Mouse (Mus musculus) hindbrain, embryonic 11.5 days (tissue): ENCODE results near the gene Ppp2r2c. TPM values are rescaled to one million over a fixed set of nuclear protein-coding genes. Genes with fewer than 3 reads are reported as not detected.

Experiments used
- ATAC-seq: fragments of 200-750 bp; cut with Nextera tagmentation; 2 replicates; pipeline ENCODE4 v1.8.0; 2017; ENCODE audit warnings: mild to moderate bottlenecking, moderate TSS enrichment, moderate library complexity; ENCODE audit not compliant: low FRiP score
- DNase-seq: peaks from one replicate; pipeline ENCODE4 v3.0.0-alpha.2; 2015; ENCODE audit warnings: low spot score
- H3K27ac ChIP-seq: fragments of 300-500 bp; sonication (generic); 2 replicates; pipeline ENCODE4 v1.5.1; 2014; ENCODE audit warnings: mild to moderate bottlenecking, low read depth, low read length
- H3K27me3 ChIP-seq: fragments of 300-500 bp; sonication (generic); 2 replicates; pipeline ENCODE4 v1.6.1; 2014; ENCODE audit warnings: mild to moderate bottlenecking, low read length, moderate library complexity, mixed read lengths; ENCODE audit not compliant: control insufficient read depth, insufficient read depth
- H3K36me3 ChIP-seq: fragments of 300-500 bp; sonication (generic); 2 replicates; pipeline ENCODE4 v1.6.1; 2014; ENCODE audit warnings: mild to moderate bottlenecking, low read length, moderate library complexity, mixed read lengths; ENCODE audit not compliant: control insufficient read depth, insufficient read depth
- H3K4me1 ChIP-seq: fragments of 300-500 bp; sonication (generic); replicated peaks from 2 replicates; pipeline ENCODE4 v1.6.1; 2014; ENCODE audit warnings: low read length, mixed read lengths; ENCODE audit not compliant: control insufficient read depth, insufficient read depth
- H3K4me2 ChIP-seq: fragments of 300-500 bp; sonication (generic); replicated peaks from 2 replicates; pipeline ENCODE4 v1.6.1; 2014; ENCODE audit warnings: mild to moderate bottlenecking, low read depth, low read length
- H3K4me3 ChIP-seq: fragments of 300-500 bp; sonication (generic); 2 replicates; pipeline ENCODE4 v1.5.1; 2014; ENCODE audit warnings: low read depth, low read length
- H3K9ac ChIP-seq: fragments of 300-500 bp; sonication (generic); 2 replicates; pipeline ENCODE4 v1.6.1; 2014; ENCODE audit warnings: low read depth, low read length
- H3K9me3 ChIP-seq: fragments of 300-500 bp; sonication (generic); 2 replicates; pipeline ENCODE4 v1.6.1; 2016; ENCODE audit warnings: low read length; ENCODE audit not compliant: control insufficient read depth
- WGBS: fragments of 180-500 bp; shearing (Covaris S2); extraction: QIAGEN DNeasy Blood & Tissue Kit; methylation state at CpG from one replicate; pipeline ENCODE4 v1.1.7; 2014; 5-methylcytosine and 5-hydroxymethylcytosine counted together
- polyA plus RNA-seq: library from polyadenylated mRNA; unstranded; fragments of >200 nt; fragmentation: Nextera tagmentation; extraction: Ambion mirVana; gene quantifications from 2 replicates; pipeline ENCODE4 v1.2.1, GENCODE M21; 2014

Gene Ppp2r2c
- polyA plus RNA-seq, 1 experiment from 2014 or later = 1.9 TPM

DNA sequence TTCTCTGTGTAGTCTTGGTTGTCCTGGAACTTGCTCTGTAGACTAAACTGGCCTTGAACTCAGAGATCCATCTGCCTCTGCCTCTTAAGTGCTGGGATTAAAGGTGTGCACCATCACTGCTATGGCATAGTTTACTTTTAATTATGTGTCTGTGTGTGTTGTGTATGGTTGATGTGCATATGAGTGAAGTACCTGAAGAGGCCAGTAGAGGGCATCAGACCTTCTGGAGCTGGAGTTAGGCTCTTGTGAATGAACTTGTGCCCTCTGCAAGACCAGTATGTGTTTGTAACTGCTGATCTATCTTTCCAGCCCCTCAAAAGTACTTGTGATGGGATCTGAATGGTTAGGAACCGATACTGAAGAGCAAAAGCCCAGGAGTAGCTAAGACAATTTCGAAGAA lies 7.2 kb upstream of the Ppp2r2c start:
- WGBS = 85% methylated on average over 2 of the region's 2 CpGs
- Histone ChIP-seq H3K9me3 (no peaks in the 10 kb centered on the region), H3K4me1 (no peaks in the 10 kb centered on the region), H3K27me3 (peaks cover 2% of the 10 kb centered on the region), H3K36me3 (no peaks in the 10 kb centered on the region), H3K27ac (no peak overlapping the region), H3K4me3 (no peak overlapping the region), H3K4me2 (no peak overlapping the region), H3K9ac (no peak overlapping the region)
- no peak for ATAC-seq
- DNase-seq = peak; percentile 20

DNA sequence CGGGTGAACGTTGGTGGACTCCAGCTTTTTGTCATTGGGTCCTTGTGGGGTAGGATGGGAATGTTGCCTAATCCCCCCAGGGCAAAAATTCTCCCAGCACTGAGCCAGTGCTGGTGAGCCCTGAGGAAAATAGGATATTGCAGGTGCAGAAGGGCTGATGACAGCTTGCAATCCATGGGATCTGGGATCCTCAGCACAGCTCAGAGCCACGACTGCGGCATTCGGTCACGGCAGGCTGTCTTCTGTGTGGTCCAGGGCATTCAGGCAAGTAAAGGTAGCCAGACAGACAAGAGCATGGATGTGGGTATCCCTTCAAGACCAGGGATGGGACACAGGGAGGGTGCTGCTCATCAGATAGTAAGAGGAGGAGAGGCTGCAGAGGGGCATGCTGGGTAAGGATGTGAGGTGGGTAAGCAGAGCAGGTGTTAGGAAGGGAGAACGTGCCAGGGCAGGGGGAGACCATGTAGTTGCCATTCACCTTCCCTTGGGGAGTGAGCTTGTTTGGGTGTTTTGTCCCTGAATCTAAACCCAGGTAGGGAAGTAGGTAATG lies 1.5 kb upstream of the Ppp2r2c start:
- no peak for DNase-seq
- no peak overlapping the region for H3K27ac ChIP-seq
- no peak overlapping the region for H3K9ac ChIP-seq
- H3K4me2 ChIP-seq = no peak overlapping the region
- no peaks in the 10 kb centered on the region for H3K9me3 ChIP-seq
- no peak for ATAC-seq
- no peak overlapping the region for H3K4me3 ChIP-seq
- no peaks in the 10 kb centered on the region for H3K36me3 ChIP-seq
- peaks cover 58% of the 10 kb centered on the region for H3K27me3 ChIP-seq
- 72% methylated on average over 7 of the region's 7 CpGs for WGBS
- peaks cover 14% of the 10 kb centered on the region for H3K4me1 ChIP-seq

DNA sequence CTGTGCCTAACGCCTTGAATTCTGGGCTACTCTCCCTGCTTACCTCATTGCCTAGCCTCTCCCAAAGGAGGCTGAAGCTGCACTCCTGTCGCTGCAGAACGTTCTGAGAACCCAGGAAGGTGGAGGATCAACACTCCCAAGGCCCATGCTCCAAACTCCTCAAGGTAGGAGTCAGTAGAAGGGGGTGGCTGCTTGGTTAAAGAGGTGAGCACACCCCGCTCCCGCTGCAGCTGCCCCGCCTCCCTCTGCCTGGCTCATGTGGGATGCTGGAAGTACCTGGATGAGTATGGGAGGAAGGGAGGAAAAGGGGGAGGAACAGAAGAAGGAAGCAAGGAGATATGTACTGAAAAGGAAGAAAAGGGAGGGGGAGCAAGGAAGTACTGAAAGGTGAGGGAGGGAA lies 752 bp upstream of the Ppp2r2c start:
- WGBS = 7% methylated on average over 6 of the region's 6 CpGs
- Histone ChIP-seq H3K27ac (no peak overlapping the region), H3K4me2 (no peak overlapping the region), H3K9me3 (no peaks in the 10 kb centered on the region), H3K36me3 (no peaks in the 10 kb centered on the region), H3K27me3 (peaks cover 58% of the 10 kb centered on the region), H3K9ac (no peak overlapping the region), H3K4me3 (no peak overlapping the region), H3K4me1 (peaks cover 14% of the 10 kb centered on the region)
- ATAC-seq (no peak), DNase-seq (no peak)

DNA sequence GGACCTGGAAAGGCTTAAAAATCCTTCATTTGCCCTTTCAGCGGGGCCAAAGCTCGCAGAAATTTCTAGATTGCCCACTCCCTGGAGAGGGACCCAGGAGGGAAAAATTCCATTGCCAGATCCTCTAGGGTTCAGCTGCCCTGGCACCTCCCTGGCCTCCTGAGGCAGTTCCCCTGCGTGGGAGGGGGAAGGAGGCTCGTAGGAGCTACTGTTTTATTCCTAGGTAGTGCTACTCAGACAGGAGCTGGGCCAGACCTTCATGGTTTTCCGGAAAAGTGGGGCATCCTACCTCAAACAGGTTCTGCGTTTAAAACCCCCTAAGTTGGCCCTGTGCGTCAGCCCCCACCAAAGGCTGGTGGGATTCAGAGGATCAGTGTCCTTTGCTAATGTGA lies 869 bp downstream of the Ppp2r2c start:
- Histone ChIP-seq H3K9me3 (no peaks in the 10 kb centered on the region), H3K36me3 (no peaks in the 10 kb centered on the region), H3K4me1 (peaks cover 14% of the 10 kb centered on the region), H3K27me3 (peaks cover 58% of the 10 kb centered on the region), H3K9ac (peak overlapping the region; percentile 31; the same call in 1 of the 2 replicates), H3K27ac (no peak overlapping the region), H3K4me3 (peak overlapping the region; percentile 41), H3K4me2 (peak overlapping the region; percentile 84)
- ATAC-seq (no peak), DNase-seq (peak; percentile 42)
- WGBS = 4% methylated on average over 7 of the region's 7 CpGs

DNA sequence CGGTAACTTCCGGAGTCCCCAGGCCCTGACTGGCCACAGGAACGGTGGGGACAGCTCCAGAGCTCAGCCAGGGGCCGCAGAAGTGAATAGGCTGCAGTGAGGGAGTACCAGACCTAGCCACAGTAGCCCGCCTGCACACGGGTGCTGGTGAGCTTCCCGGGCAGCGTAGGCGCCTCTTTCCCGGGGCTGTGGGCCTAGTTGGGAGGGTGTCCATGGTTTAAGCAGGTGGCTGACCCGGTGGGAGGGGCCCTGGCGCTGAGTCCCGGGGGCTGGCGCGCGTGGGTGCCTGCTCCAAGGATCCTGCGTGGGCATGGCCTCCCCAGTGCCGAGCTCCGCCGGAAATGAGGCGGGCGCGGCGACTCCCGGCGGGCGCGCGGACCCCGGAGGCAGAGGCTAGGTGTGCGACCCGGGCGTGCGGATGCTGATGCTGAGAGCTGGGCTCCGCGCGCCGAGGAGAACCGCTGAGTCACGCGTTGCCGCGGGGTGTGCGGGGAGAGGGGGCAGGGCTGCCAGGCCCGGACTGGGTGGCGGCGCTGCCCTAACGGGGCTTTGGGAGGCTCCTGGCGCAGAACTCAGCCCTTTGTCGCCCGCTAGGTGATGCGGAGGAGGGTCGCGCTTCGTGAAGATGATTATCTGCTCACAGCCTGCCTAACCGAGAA lies 1.4 kb downstream of the Ppp2r2c start:
- Histone ChIP-seq H3K27me3 (peaks cover 62% of the 10 kb centered on the region), H3K4me3 (peak overlapping the region; percentile 41), H3K36me3 (no peaks in the 10 kb centered on the region), H3K4me2 (peak overlapping the region; percentile 84), H3K9me3 (no peaks in the 10 kb centered on the region), H3K4me1 (peaks cover 14% of the 10 kb centered on the region), H3K9ac (peak overlapping the region; percentile 47; the same call in 1 of the 2 replicates), H3K27ac (no peak overlapping the region)
- ATAC-seq (peak; percentile 61; the same call in 1 of the 2 replicates), DNase-seq (peak; percentile 56)
- WGBS = 1% methylated on average over 35 of the region's 56 CpGs

DNA sequence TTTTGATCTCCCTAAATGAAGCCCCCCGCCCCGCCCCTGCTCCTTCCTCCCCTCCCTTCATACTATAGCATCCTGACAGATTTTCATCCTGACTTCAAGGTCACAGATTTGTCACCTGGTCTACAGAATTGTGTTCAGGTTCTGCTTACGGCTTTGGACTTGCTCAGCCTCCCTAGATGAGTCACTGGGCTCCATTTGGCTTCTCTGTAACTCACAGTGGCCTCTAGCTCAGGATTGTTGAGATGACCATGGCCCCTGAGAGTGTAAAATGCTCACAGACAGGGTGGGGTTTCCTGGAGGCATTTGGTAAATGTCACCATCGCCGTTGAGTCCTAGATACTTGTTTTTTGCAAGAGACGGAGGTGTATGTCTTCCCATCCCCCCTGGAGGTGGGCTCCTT lies 2.6 kb downstream of the Ppp2r2c start:
- no peaks in the 10 kb centered on the region for H3K9me3 ChIP-seq
- H3K4me1 ChIP-seq = peaks cover 14% of the 10 kb centered on the region
- H3K4me2 ChIP-seq = no peak overlapping the region
- peaks cover 62% of the 10 kb centered on the region for H3K27me3 ChIP-seq
- H3K27ac ChIP-seq = no peak overlapping the region
- H3K4me3 ChIP-seq = no peak overlapping the region
- DNase-seq = no peak
- H3K36me3 ChIP-seq = no peaks in the 10 kb centered on the region
- H3K9ac ChIP-seq = no peak overlapping the region
- WGBS = 85% methylated on average over 6 of the region's 6 CpGs
- no peak for ATAC-seq

DNA sequence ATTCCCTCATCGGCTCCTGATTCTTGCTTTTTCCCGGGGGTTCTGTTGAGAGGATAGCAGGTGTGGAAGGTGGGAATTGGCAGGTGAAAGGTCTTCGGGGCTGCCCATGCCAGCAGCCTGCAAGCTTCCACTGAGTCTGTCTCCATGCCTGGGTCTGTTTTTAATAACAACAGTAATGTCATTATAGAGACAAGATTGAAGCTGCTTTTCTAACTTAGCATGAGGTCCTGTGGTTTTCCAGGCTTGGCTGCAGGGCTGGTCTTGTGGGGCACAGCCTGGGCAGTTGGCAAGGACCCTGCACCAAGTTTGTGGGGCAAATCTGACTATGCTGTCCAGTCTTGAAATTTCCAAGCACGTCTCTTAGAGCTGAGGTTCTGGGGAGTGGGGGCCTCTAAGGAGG lies 7.6 kb downstream of the Ppp2r2c start:
- no peak overlapping the region for H3K9ac ChIP-seq
- peaks cover 12% of the 10 kb centered on the region for H3K27me3 ChIP-seq
- H3K27ac ChIP-seq = no peak overlapping the region
- no peaks in the 10 kb centered on the region for H3K36me3 ChIP-seq
- no peaks in the 10 kb centered on the region for H3K9me3 ChIP-seq
- H3K4me1 ChIP-seq = no peaks in the 10 kb centered on the region; the same call in 1 of the 2 replicates
- no peak for DNase-seq
- no peak overlapping the region for H3K4me3 ChIP-seq
- whole genome bisulfite sequencing = 82% methylated on average over 4 of the region's 4 CpGs
- ATAC-seq = no peak
- no peak overlapping the region for H3K4me2 ChIP-seq

DNA sequence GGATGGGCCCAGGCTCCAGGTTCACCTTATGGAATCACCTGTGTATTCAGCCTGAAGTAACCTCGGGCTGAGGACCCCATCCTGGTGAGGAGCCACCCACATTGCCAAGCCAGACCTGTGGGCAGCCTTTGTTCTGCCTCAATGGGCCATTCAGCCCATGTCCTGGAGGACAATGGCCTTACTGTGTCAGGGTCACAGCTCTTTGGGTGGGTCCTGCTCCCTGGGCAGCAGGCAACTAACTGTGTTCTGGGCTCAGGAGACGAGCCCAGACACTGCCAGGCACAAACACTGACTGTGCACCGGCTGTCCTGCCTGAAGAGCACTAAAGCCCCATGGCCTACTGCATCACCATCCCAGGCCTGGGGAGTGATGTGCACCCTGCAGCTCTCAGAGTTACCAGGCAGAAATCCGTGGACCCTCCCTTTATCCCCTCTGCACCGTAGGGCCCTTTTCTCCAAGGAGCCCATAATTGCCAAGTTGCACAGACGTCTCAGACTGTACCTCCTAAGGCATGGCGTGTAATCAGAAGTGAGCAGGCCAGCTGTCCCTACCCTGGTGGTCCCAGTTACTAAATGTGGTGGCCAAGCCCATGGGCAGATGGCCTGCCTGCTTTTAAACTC lies 8.6 kb downstream of the Ppp2r2c start:
- WGBS = 45% methylated on average over 7 of the region's 7 CpGs

DNA sequence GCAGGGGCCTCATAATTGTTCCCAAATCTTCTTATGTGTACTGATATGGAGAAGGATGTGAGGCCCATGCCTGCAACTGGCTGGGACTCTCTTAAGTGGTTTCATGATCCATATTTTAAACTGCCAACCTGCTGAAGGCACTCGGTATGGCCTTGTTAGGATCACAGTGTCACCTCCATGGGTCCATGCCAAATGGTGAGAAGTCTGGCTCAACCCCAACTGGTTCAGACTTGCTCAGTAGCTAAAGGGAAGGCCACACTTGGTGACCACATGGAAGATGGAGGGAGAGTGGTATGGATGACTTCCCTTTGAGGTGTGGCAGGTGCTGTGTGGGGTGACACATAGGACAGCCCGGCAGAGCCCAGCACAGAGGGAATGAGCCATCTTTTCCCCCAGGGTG lies 9.3 kb downstream of the Ppp2r2c start:
- Histone ChIP-seq H3K36me3 (no peaks in the 10 kb centered on the region), H3K9ac (no peak overlapping the region), H3K4me1 (no peaks in the 10 kb centered on the region; the same call in 1 of the 2 replicates), H3K9me3 (no peaks in the 10 kb centered on the region), H3K27me3 (0 out of 2 replicates have a peak, but pooled peaks cover 4% of the 10 kb centered on the region), H3K27ac (no peak overlapping the region), H3K4me3 (no peak overlapping the region), H3K4me2 (no peak overlapping the region)
- DNase-seq = no peak
- no peak for ATAC-seq
- 83% methylated on average over 2 of the region's 2 CpGs for WGBS

More for the DNA sequence above, 8.6 kb downstream of the Ppp2r2c start:
- DNase-seq (no peak), ATAC-seq (no peak)
- Histone ChIP-seq H3K4me3 (no peak overlapping the region), H3K9me3 (no peaks in the 10 kb centered on the region), H3K27ac (no peak overlapping the region), H3K36me3 (no peaks in the 10 kb centered on the region), H3K27me3 (0 out of 2 replicates have a peak, but pooled peaks cover 4% of the 10 kb centered on the region), H3K4me1 (no peaks in the 10 kb centered on the region; the same call in 1 of the 2 replicates), H3K4me2 (no peak overlapping the region), H3K9ac (no peak overlapping the region)
